Mouse (Mus musculus) megakaryocyte-erythroid progenitor cell, adult 5-6 weeks (primary cell): ENCODE measurements at regions not wholly inside any gene's neighbourhood (a gene's known extent, or its start where the extent isn't known, plus 50 kb on each side); places are given as distances from the start of the nearest gene placed in this dataset.

Experiments used
- ATAC-seq: replicated peaks from 2 replicates; pipeline ENCODE4 v1.8.0; 2016; ENCODE audit warnings: mild to moderate bottlenecking, inconsistent platforms; ENCODE audit not compliant: severe bottlenecking, poor library complexity, low FRiP score, low TSS enrichment

DNA sequence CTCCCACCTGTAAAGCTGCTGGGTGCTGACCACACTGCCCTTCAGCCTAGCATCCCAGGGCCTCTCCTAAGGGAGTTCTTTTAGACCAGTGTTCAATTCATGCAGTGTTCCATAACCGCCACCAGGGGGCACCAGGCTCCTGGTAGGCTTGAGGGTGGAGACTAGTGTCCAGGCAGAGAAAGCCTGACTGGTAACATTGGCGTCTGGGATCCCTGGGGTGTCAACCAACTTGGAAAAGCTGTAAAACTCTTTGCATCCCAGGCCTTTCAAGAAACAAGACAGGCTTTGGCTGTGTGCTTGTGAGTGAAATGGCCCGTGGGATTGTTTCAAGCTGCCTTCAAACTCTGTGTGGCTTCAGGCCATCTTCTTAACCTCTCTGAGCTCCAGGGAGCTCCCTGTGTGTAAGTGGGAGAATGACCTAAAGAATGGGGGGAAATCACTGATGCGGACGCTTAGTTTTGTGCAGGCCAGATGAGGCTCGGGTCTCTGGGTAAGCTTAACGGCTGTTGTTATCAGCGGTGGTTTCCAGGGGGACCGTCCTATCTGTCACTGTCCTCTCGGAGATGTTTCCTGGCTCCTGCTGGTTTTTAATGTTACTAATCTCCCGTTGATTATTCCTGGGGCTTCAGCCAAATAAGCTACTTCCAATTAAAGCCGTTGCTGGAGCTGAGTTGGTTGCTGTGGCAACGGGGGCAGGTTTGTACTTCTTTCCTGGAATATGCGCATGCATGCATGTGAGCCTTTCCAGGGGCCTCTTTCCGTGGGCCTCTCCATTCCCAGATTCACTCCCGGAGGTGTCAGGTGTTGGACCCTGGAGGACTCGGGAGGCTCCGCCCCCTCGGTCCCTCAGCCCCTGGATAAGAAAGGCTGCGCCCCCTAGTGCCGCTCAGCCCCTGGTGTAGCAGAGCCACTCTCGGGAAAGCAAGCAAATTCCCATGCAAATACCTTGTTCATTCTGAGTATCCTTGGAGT is 147.6 kb upstream of the Kcnab2 start:
- peak; percentile 80 for ATAC-seq

GRCm38 (mm10) chr4:152622022-152622777 is 144.5 kb upstream of the Kcnab2 start:
- ATAC-seq, result no peak

DNA sequence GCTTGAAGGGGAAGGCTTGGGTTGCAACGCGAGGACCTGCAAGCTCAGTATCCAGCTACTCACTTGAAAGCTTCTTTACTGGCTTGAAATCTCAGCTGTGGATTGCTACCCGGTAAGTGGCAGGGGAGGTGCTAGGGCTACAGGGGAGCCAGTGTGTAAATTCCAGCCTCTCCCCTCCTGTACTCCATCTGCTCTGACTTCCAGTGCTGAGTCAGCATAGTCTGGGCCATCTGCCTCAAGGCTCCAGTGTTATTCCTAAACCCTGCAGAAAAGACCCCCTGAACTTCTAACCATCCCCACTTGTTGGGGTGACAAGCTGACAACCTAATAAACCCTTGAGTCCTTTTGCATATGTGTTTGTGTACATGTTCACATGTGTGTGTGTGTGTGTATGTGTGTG is 140.0 kb upstream of the Kcnab2 start:
- ATAC-seq, result no peak

DNA sequence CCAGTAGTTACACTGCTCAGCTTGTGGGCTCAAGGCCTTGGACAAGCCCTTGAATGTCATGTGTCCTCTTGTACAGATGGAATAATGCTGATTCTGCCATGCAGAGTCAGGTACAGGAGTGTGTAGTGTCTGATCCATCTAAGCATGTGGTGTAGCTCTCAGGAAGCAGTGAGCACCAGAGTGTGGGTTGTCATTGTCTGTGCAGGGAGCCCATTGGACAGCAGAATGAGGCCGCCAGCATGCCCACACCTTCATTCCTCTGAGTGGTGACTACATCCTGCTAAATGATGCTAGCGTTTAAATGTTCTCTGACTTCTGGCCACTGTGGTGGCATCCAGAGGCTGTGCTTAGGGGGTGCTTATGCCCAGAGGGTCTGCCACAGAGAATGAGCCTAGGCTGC is 137.5 kb upstream of the Kcnab2 start:
- ATAC-seq, result no peak

- ATAC-seq, result no peak
These were observed 136.9 kb upstream of the Kcnab2 start for GRCm38 (mm10) chr4:152614356-152615100.
